Mouse (Mus musculus): ENCODE measurements around the gene Dhrs13.
"Not testable (repeated sequence)": the region's sequence is repeated elsewhere in the genome, so short reads cannot be mapped to it uniquely, and the experiment has no call there.

Dhrs13 gene

GRCm38 (mm10) chr11:78042290-78042870 is 10.3 kb downstream of the Dhrs13 start:
- DNase-seq (ENCODE audit: low read depth, low spot score) = not testable (repeated sequence)

GRCm38 (mm10) chr11:78044758-78045251 is 12.7 kb downstream of the Dhrs13 start:
- DNase-seq (ENCODE audit: low read depth, low spot score) = no peak

GRCm38 (mm10) chr11:78048637-78049036 is 16.6 kb downstream of the Dhrs13 start:
- DNase-seq (ENCODE audit: low read depth, low spot score) = not testable (repeated sequence)

- no peak for DNase-seq (ENCODE audit: low read depth, low spot score)
These were observed 21.0 kb downstream of the Dhrs13 start for GRCm38 (mm10) chr11:78053078-78053477.

GRCm38 (mm10) chr11:78056946-78057345 is 24.9 kb downstream of the Dhrs13 start:
- no peak for DNase-seq (ENCODE audit: low read depth, low spot score)

GRCm38 (mm10) chr11:78059833-78060757 is 28.0 kb downstream of the Dhrs13 start:
- no peak for DNase-seq (ENCODE audit: low read depth, low spot score)

GRCm38 (mm10) chr11:78062563-78062962 is 30.5 kb downstream of the Dhrs13 start:
- no peak for DNase-seq (ENCODE audit: low read depth, low spot score)

- no peak for DNase-seq (ENCODE audit: low read depth, low spot score)
These were observed 33.8 kb downstream of the Dhrs13 start for GRCm38 (mm10) chr11:78065906-78066305.

- DNase-seq (ENCODE audit: low read depth, low spot score) = no peak
These were observed 34.6 kb downstream of the Dhrs13 start for GRCm38 (mm10) chr11:78066641-78067040.

- DNase-seq (ENCODE audit: low read depth, low spot score) = no peak
These were observed 35.5 kb downstream of the Dhrs13 start for GRCm38 (mm10) chr11:78067566-78067965.

- DNase-seq (ENCODE audit: low read depth, low spot score) = no peak
These were observed 37.0 kb downstream of the Dhrs13 start for GRCm38 (mm10) chr11:78069130-78069529.

GRCm38 (mm10) chr11:78069646-78070045 is 37.6 kb downstream of the Dhrs13 start:
- no peak for DNase-seq (ENCODE audit: low read depth, low spot score)

- no peak for DNase-seq (ENCODE audit: low read depth, low spot score)
These were observed 39.9 kb downstream of the Dhrs13 start for GRCm38 (mm10) chr11:78071938-78072337.

- no peak for DNase-seq (ENCODE audit: low read depth, low spot score)
These were observed 40.5 kb downstream of the Dhrs13 start for GRCm38 (mm10) chr11:78072425-78073130.

- DNase-seq (ENCODE audit: low read depth, low spot score) = no peak
These were observed 41.6 kb downstream of the Dhrs13 start for GRCm38 (mm10) chr11:78073577-78074276.

GRCm38 (mm10) chr11:78074277-78074652 is 42.2 kb downstream of the Dhrs13 start:
- DNase-seq (ENCODE audit: low read depth, low spot score) = no peak

- no peak for DNase-seq (ENCODE audit: low read depth, low spot score)
These were observed 42.6 kb downstream of the Dhrs13 start for GRCm38 (mm10) chr11:78074666-78075065.

GRCm38 (mm10) chr11:78079961-78080921 is 48.2 kb downstream of the Dhrs13 start, which contains the start of gene Eral1:
Eral1 (minus strand) TSS chr11:78080383.
- DNase-seq (ENCODE audit: low read depth, low spot score) = peak; percentile 75

GRCm38 (mm10) chr11:78083595-78083994 is 51.5 kb downstream of the Dhrs13 start:
- no peak for DNase-seq (ENCODE audit: low read depth, low spot score)

GRCm38 (mm10) chr11:78086925-78087479 is 54.9 kb downstream of the Dhrs13 start:
- DNase-seq (ENCODE audit: low read depth, low spot score) = no peak

All from WW6 (cell line).